Mouse (Mus musculus): Measurements from ENCODE around the gene Gipc3. TPM values are rescaled to one million over a fixed set of nuclear protein-coding genes. Genes with fewer than 3 reads are reported as not detected.

Gipc3 gene
- polyA plus RNA-seq, 1 experiment from 2014 or later, result 0.05 TPM

GRCm38 (mm10) chr10:81287513-81288157 lies 55.4 kb downstream of the Gipc3 start:
- Histone ChIP-seq H3K36me3 (ENCODE audit: control insufficient read depth, insufficient read depth, low read length) (no peaks in the 10 kb centered on the region), H3K9me3 (ENCODE audit: control insufficient read depth, low read length) (no peaks in the 10 kb centered on the region), H3K27ac (ENCODE audit: low read depth, low read length) (no peak overlapping the region), H3K9ac (replicated peaks; ENCODE audit: low read depth, low read length) (no peak overlapping the region), H3K27me3 (ENCODE audit: control insufficient read depth, insufficient read depth, low read length) (peaks cover 3% of the 10 kb centered on the region), H3K4me3 (ENCODE audit: low read depth, low read length) (no peak overlapping the region), H3K4me1 (ENCODE audit: control insufficient read depth, insufficient read depth, low read length) (peaks cover 6% of the 10 kb centered on the region; the same call in 1 of the 2 replicates), H3K4me2 (ENCODE audit: low read depth, low read length) (no peak overlapping the region)
- WGBS, result 60% methylated on average over 8 of the region's 8 CpGs
- no peak for ATAC-seq (ENCODE audit: low read depth)

DNA sequence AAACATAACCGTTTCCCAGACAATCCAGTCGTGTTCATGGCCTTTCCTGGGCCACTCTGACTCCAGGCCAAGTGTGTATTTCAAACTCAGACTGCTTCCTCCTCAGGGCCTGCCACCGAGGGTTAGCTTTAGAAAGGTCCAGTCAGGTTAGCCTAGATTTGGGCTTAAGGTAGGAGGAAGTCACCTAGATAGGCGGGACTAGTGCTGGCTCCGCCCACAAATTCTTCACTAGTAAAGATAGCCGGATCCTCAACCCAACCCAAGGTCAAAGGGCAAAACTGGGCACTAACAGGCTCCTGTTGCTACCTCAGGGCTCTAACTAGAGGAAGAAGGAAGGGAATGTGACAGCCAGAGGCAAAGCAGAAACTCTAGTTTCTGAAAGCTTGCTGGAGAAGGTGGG lies 56.5 kb downstream of the Gipc3 start:
- Histone ChIP-seq H3K9me3 (ENCODE audit: control insufficient read depth, low read length) (no peaks in the 10 kb centered on the region), H3K4me3 (ENCODE audit: low read depth, low read length) (no peak overlapping the region)
- 55% methylated on average over 6 of the region's 6 CpGs for WGBS

DNA sequence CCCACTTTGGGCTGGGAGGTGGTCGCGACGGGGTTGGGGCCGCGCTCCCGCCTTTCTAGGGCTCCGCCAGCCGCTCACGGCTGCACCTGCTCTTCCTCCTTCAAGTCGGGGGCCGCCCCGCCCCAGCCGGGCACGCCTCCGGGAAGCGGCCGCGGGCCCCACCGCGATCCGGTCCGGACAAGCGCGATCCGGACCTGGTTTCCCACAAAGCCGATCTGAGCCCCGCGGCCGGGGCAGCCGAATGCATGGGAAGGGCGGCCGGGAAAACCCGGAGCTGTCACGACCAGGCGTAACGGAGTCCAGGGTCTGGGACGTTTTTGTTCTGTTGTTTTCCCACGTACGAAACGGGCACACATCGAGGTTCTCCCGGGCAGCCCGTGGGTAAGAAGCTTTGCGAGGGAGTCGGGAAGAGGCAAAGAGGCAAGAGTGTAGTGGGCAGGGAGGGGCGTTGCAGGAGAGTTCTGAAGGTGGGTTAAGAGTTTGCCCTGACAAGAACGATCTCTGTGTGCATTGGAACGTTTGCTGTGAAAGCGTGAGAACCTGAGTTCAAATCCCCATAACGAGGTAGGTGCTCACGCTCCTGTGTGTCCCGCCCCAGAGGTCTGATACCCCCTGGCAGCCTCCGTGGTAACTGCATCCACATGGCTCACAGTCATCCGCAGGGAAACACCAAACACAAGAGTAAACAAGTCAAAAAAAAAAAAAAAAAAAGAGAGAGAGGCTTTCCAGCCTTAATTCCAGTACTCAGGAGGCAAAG lies 57.2 kb downstream of the Gipc3 start:
- Histone ChIP-seq H3K27me3 (ENCODE audit: control insufficient read depth, insufficient read depth, low read length) (peaks cover 3% of the 10 kb centered on the region), H3K4me3 (ENCODE audit: low read depth, low read length) (peak overlapping the region; percentile 39)

More for the DNA sequence above, 56.5 kb downstream of the Gipc3 start:
- no peaks in the 10 kb centered on the region for H3K36me3 ChIP-seq (ENCODE audit: control insufficient read depth, insufficient read depth, low read length)
- no peak overlapping the region for H3K4me2 ChIP-seq (ENCODE audit: low read depth, low read length)
- H3K4me1 ChIP-seq (ENCODE audit: control insufficient read depth, insufficient read depth, low read length), result peaks cover 6% of the 10 kb centered on the region; the same call in 1 of the 2 replicates
- peaks cover 3% of the 10 kb centered on the region for H3K27me3 ChIP-seq (ENCODE audit: control insufficient read depth, insufficient read depth, low read length)
- H3K27ac ChIP-seq (ENCODE audit: low read depth, low read length), result no peak overlapping the region
- no peak for ATAC-seq (ENCODE audit: low read depth)
- H3K9ac ChIP-seq (replicated peaks; ENCODE audit: low read depth, low read length), result no peak overlapping the region

More for the DNA sequence above, 57.2 kb downstream of the Gipc3 start:
- 2% methylated on average over 54 of the region's 54 CpGs for WGBS
- Histone ChIP-seq H3K9me3 (ENCODE audit: control insufficient read depth, low read length) (no peaks in the 10 kb centered on the region), H3K27ac (ENCODE audit: low read depth, low read length) (no peak overlapping the region), H3K36me3 (ENCODE audit: control insufficient read depth, insufficient read depth, low read length) (no peaks in the 10 kb centered on the region), H3K9ac (replicated peaks; ENCODE audit: low read depth, low read length) (peak overlapping the region; percentile 50), H3K4me1 (ENCODE audit: control insufficient read depth, insufficient read depth, low read length) (peaks cover 4% of the 10 kb centered on the region; the same call in 1 of the 2 replicates), H3K4me2 (ENCODE audit: low read depth, low read length) (peak overlapping the region; percentile 71)
- peak; percentile 72 for ATAC-seq (ENCODE audit: low read depth)

Small RNAs within 50 kb of the gene (microRNA-seq; reads per million reads assigned to microRNA genes)
- not detected for gene Mir6913

Other genes starting within 250 kb of the Gipc3 start
- 0.15 and 0.61 TPM in 2 replicates for gene Creb3l3, start 244.4 kb downstream of the Gipc3 start, polyA plus RNA-seq (2014; fragmentation: Nextera tagmentation; extraction: Ambion mirVana)
- 219 and 228 TPM in 2 replicates for gene Map2k2, start 237.4 kb downstream of the Gipc3 start, polyA plus RNA-seq (2014; fragmentation: Nextera tagmentation; extraction: Ambion mirVana)
- gene Zbtb7a, start 208.0 kb downstream of the Gipc3 start, polyA plus RNA-seq (2014; fragmentation: Nextera tagmentation; extraction: Ambion mirVana), result 11.0 and 12.6 TPM in 2 replicates
- gene Pias4, start 175.3 kb downstream of the Gipc3 start, polyA plus RNA-seq (2014; fragmentation: Nextera tagmentation; extraction: Ambion mirVana), result 48.4 and 51.4 TPM in 2 replicates
- gene Eef2, start 166.6 kb downstream of the Gipc3 start, polyA plus RNA-seq (2014; fragmentation: Nextera tagmentation; extraction: Ambion mirVana), result 373 and 452 TPM in 2 replicates
- gene Dapk3, start 160.3 kb downstream of the Gipc3 start, polyA plus RNA-seq (2014; fragmentation: Nextera tagmentation; extraction: Ambion mirVana), result 64.5 and 67.3 TPM in 2 replicates
- not detected in 2 replicates for gene 4930442H23Rik, start 159.4 kb downstream of the Gipc3 start, polyA plus RNA-seq (2014; fragmentation: Nextera tagmentation; extraction: Ambion mirVana)
- gene Nmrk2, start 141.2 kb downstream of the Gipc3 start, polyA plus RNA-seq (2014; fragmentation: Nextera tagmentation; extraction: Ambion mirVana), result not detected in 2 replicates
- 73.9 and 84.8 TPM in 2 replicates for gene Atcay, start 112.4 kb downstream of the Gipc3 start, polyA plus RNA-seq (2014; fragmentation: Nextera tagmentation; extraction: Ambion mirVana)
- gene Zfr2, start 110.1 kb downstream of the Gipc3 start, polyA plus RNA-seq (2014; fragmentation: Nextera tagmentation; extraction: Ambion mirVana), result 21.1 and 25.1 TPM in 2 replicates
- 21.8 and 37.6 TPM in 2 replicates for gene Matk, start 90.3 kb downstream of the Gipc3 start, polyA plus RNA-seq (2014; fragmentation: Nextera tagmentation; extraction: Ambion mirVana)
- gene Mrpl54, start 76.3 kb downstream of the Gipc3 start, polyA plus RNA-seq (2014; fragmentation: Nextera tagmentation; extraction: Ambion mirVana), result 130 and 136 TPM in 2 replicates
- 26.1 and 27.8 TPM in 2 replicates for gene Apba3, start 76.3 kb downstream of the Gipc3 start, polyA plus RNA-seq (2014; fragmentation: Nextera tagmentation; extraction: Ambion mirVana)
- 2.6 and 4.4 TPM in 2 replicates for gene Tjp3, start 51.7 kb downstream of the Gipc3 start, polyA plus RNA-seq (2014; fragmentation: Nextera tagmentation; extraction: Ambion mirVana)
- 133 and 140 TPM in 2 replicates for gene Pip5k1c, start 50.3 kb downstream of the Gipc3 start, polyA plus RNA-seq (2014; fragmentation: Nextera tagmentation; extraction: Ambion mirVana)
- gene Cactin, start 22.2 kb downstream of the Gipc3 start, polyA plus RNA-seq (2014; fragmentation: Nextera tagmentation; extraction: Ambion mirVana), result 14.3 and 18.7 TPM in 2 replicates
- 1.9 and 4.6 TPM in 2 replicates for gene Tbxa2r, start 14.5 kb downstream of the Gipc3 start, polyA plus RNA-seq (2014; fragmentation: Nextera tagmentation; extraction: Ambion mirVana)
- 29.9 and 38.0 TPM in 2 replicates for gene Hmg20b, start 7.2 kb upstream of the Gipc3 start, polyA plus RNA-seq (2014; fragmentation: Nextera tagmentation; extraction: Ambion mirVana)
- gene Mfsd12, start 14.2 kb upstream of the Gipc3 start, polyA plus RNA-seq (2014; fragmentation: Nextera tagmentation; extraction: Ambion mirVana), result 8.4 and 8.7 TPM in 2 replicates
- 0.39 and 0.42 TPM in 2 replicates for gene 4930404N11Rik, start 22.6 kb upstream of the Gipc3 start, polyA plus RNA-seq (2014; fragmentation: Nextera tagmentation; extraction: Ambion mirVana)
- gene Fzr1, start 35.2 kb upstream of the Gipc3 start, polyA plus RNA-seq (2014; fragmentation: Nextera tagmentation; extraction: Ambion mirVana), result 114 and 125 TPM in 2 replicates
- gene Dohh, start 41.2 kb upstream of the Gipc3 start, polyA plus RNA-seq (2014; fragmentation: Nextera tagmentation; extraction: Ambion mirVana), result 61.0 and 68.0 TPM in 2 replicates
- 4.3 and 6.3 TPM in 2 replicates for gene Gm48551, start 41.2 kb upstream of the Gipc3 start, polyA plus RNA-seq (2014; fragmentation: Nextera tagmentation; extraction: Ambion mirVana)
- 2.0 and 4.4 TPM in 2 replicates for gene Gm48552, start 45.7 kb upstream of the Gipc3 start, polyA plus RNA-seq (2014; fragmentation: Nextera tagmentation; extraction: Ambion mirVana)
- 1.3 and 2.0 TPM in 2 replicates for gene Smim24, start 49.8 kb upstream of the Gipc3 start, polyA plus RNA-seq (2014; fragmentation: Nextera tagmentation; extraction: Ambion mirVana)
- gene Nfic, start 112.4 kb upstream of the Gipc3 start, polyA plus RNA-seq (2014; fragmentation: Nextera tagmentation; extraction: Ambion mirVana), result 21.9 and 25.0 TPM in 2 replicates
- 50.6 and 64.4 TPM in 2 replicates for gene Celf5, start 139.4 kb upstream of the Gipc3 start, polyA plus RNA-seq (2014; fragmentation: Nextera tagmentation; extraction: Ambion mirVana)
- gene Ncln, start 153.1 kb upstream of the Gipc3 start, polyA plus RNA-seq (2014; fragmentation: Nextera tagmentation; extraction: Ambion mirVana), result 62.6 and 62.7 TPM in 2 replicates
- gene S1pr4, start 156.9 kb upstream of the Gipc3 start, polyA plus RNA-seq (2014; fragmentation: Nextera tagmentation; extraction: Ambion mirVana), result 0.29 and 0.79 TPM in 2 replicates
- gene Gna15, start 181.0 kb upstream of the Gipc3 start, polyA plus RNA-seq (2014; fragmentation: Nextera tagmentation; extraction: Ambion mirVana), result 0.40 and 1.9 TPM in 2 replicates
- 81.1 and 89.8 TPM in 2 replicates for gene Gna11, start 201.9 kb upstream of the Gipc3 start, polyA plus RNA-seq (2014; fragmentation: Nextera tagmentation; extraction: Ambion mirVana)
- 347 and 599 TPM in 2 replicates for gene Aes, start 216.2 kb upstream of the Gipc3 start, polyA plus RNA-seq (2014; fragmentation: Nextera tagmentation; extraction: Ambion mirVana)
- gene Tle2, start 231.3 kb upstream of the Gipc3 start, polyA plus RNA-seq (2014; fragmentation: Nextera tagmentation; extraction: Ambion mirVana), result 32.4 and 37.3 TPM in 2 replicates

Measured in neural tube, embryonic 14.5 days (tissue).